Mouse (Mus musculus) neural tube, embryonic 15.5 days (tissue): ENCODE measurements at regions not wholly inside any gene's neighbourhood (a gene's known extent, or its start where the extent isn't known, plus 50 kb on each side); places are given as distances from the start of the nearest gene placed in this dataset.

ENCODE experiments used
- ATAC-seq: fragments of 200-750 bp; cut with Nextera tagmentation; 2 replicates; pipeline ENCODE4 v1.8.0; 2017; ENCODE audit warnings: mild to moderate bottlenecking, moderate TSS enrichment, moderate library complexity; ENCODE audit not compliant: low FRiP score
- H3K27ac ChIP-seq: fragments of 300-500 bp; sonication (generic); replicated peaks from 2 replicates; pipeline ENCODE4 v1.5.1; 2015; ENCODE audit warnings: mild to moderate bottlenecking, inconsistent platforms
- H3K27me3 ChIP-seq: fragments of 300-500 bp; sonication (generic); replicated peaks from 2 replicates; pipeline ENCODE4 v1.6.1; 2015; ENCODE audit warnings: inconsistent platforms
- H3K36me3 ChIP-seq: fragments of 300-500 bp; sonication (generic); 2 replicates; pipeline ENCODE4 v1.6.1; 2015; ENCODE audit warnings: inconsistent platforms
- H3K4me1 ChIP-seq: fragments of 300-500 bp; sonication (generic); 2 replicates; pipeline ENCODE4 v1.6.1; 2015; ENCODE audit warnings: inconsistent platforms
- H3K4me2 ChIP-seq: fragments of 300-500 bp; sonication (generic); 2 replicates; pipeline ENCODE4 v1.6.1; 2015; ENCODE audit warnings: inconsistent platforms, mild to moderate bottlenecking, moderate library complexity
- H3K4me3 ChIP-seq: fragments of 300-500 bp; sonication (generic); replicated peaks from 2 replicates; pipeline ENCODE4 v1.5.1; 2015; ENCODE audit warnings: mild to moderate bottlenecking, inconsistent platforms
- H3K9ac ChIP-seq: fragments of 300-500 bp; sonication (generic); replicated peaks from 2 replicates; pipeline ENCODE4 v1.6.1; 2015; ENCODE audit warnings: mild to moderate bottlenecking, inconsistent platforms
- H3K9me3 ChIP-seq: fragments of 300-500 bp; sonication (generic); replicated peaks from 2 replicates; pipeline ENCODE4 v1.6.1; 2016; ENCODE audit warnings: inconsistent platforms
- WGBS: fragments of 180-500 bp; shearing (Covaris S2); methylation state at CpG from one replicate; pipeline ENCODE4 v1.1.7; 2015; ENCODE audit warnings: mixed read lengths; 5-methylcytosine and 5-hydroxymethylcytosine counted together

DNA sequence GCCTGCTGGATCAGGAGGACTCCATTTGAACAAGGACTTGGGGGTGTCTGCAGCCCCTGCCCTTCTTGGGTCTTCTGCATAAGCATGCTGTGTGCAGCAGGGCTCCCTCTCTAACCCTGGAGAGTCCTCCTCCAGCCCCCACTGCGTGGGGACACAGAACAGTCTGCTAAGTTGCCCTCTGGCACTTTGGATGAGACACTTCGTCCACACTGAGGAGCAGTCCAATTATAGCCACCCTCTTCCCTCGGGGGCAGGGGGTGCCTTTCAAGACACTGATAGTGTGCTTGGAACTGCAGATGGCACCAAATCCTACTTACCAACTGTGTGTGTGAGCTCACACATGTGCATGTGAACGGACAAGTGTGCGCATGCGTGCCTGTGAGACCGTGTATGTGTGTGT lies 65.9 kb upstream of the Slc45a1 start:
- Histone ChIP-seq H3K4me2 (no peak overlapping the region), H3K9ac (no peak overlapping the region), H3K4me3 (no peak overlapping the region), H3K27ac (no peak overlapping the region), H3K27me3 (no peaks in the 10 kb centered on the region), H3K4me1 (peaks cover 22% of the 10 kb centered on the region; the same call in 1 of the 2 replicates), H3K36me3 (no peaks in the 10 kb centered on the region), H3K9me3 (no peaks in the 10 kb centered on the region)
- WGBS = 76% methylated on average over 7 of the region's 7 CpGs
- ATAC-seq = no peak

DNA sequence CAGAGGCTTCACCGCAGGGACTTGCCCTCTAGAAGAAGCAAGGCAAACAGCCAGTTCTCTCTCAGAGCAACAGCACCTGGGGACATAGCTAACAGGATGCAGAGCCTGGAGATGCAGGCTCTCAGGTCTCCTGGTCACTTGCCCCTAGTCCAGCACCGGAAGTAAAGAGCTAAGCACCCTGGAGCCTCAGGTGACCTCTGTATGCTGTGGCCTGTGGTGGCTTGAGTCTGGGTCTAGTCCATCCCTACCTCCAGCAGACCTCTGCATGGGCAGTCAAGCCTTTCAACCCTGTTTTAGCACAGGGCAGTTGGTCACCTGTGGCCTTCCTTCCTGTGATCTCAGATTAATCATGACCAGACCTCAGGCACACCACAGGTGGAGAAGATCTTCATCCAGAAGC lies 63.1 kb upstream of the Slc45a1 start:
- no peak overlapping the region for H3K27ac ChIP-seq
- H3K36me3 ChIP-seq = no peaks in the 10 kb centered on the region
- 98% methylated on average over 2 of the region's 2 CpGs for WGBS
- H3K27me3 ChIP-seq = no peaks in the 10 kb centered on the region
- H3K4me2 ChIP-seq = no peak overlapping the region
- H3K9ac ChIP-seq = no peak overlapping the region
- H3K4me3 ChIP-seq = no peak overlapping the region
- H3K4me1 ChIP-seq = peaks cover 14% of the 10 kb centered on the region; the same call in 1 of the 2 replicates
- H3K9me3 ChIP-seq = no peaks in the 10 kb centered on the region
- no peak for ATAC-seq

GRCm38 (mm10) chr4:150713291-150713690 lies 61.3 kb upstream of the Slc45a1 start:
- Histone ChIP-seq H3K27ac (no peak overlapping the region), H3K9ac (no peak overlapping the region), H3K9me3 (no peaks in the 10 kb centered on the region), H3K4me2 (no peak overlapping the region), H3K4me3 (no peak overlapping the region), H3K36me3 (no peaks in the 10 kb centered on the region), H3K4me1 (peaks cover 26% of the 10 kb centered on the region), H3K27me3 (no peaks in the 10 kb centered on the region)
- ATAC-seq = no peak
- WGBS = 47% methylated on average over 5 of the region's 5 CpGs

GRCm38 (mm10) chr4:150712856-150713255 lies 60.9 kb upstream of the Slc45a1 start:
- Histone ChIP-seq H3K4me3 (no peak overlapping the region), H3K27me3 (no peaks in the 10 kb centered on the region), H3K9ac (no peak overlapping the region), H3K36me3 (no peaks in the 10 kb centered on the region), H3K9me3 (no peaks in the 10 kb centered on the region), H3K27ac (no peak overlapping the region), H3K4me2 (no peak overlapping the region), H3K4me1 (peaks cover 29% of the 10 kb centered on the region)
- 78% methylated on average over 10 of the region's 10 CpGs for WGBS
- no peak for ATAC-seq

- H3K4me3 ChIP-seq = no peak overlapping the region
- 91% methylated on average over 6 of the region's 6 CpGs for WGBS
- H3K36me3 ChIP-seq = no peaks in the 10 kb centered on the region
- H3K4me2 ChIP-seq = no peak overlapping the region
- no peak for ATAC-seq
- no peaks in the 10 kb centered on the region for H3K27me3 ChIP-seq
- H3K9ac ChIP-seq = no peak overlapping the region
- H3K9me3 ChIP-seq = no peaks in the 10 kb centered on the region
- H3K27ac ChIP-seq = no peak overlapping the region
- peaks cover 25% of the 10 kb centered on the region for H3K4me1 ChIP-seq
These were observed 59.7 kb upstream of the Slc45a1 start for GRCm38 (mm10) chr4:150711646-150712045.

GRCm38 (mm10) chr4:150709391-150710130 lies 57.6 kb upstream of the Slc45a1 start:
- H3K36me3 ChIP-seq = no peaks in the 10 kb centered on the region
- H3K4me2 ChIP-seq = no peak overlapping the region
- no peak for ATAC-seq
- peaks cover 25% of the 10 kb centered on the region for H3K4me1 ChIP-seq
- no peak overlapping the region for H3K4me3 ChIP-seq
- 39% methylated on average over 11 of the region's 11 CpGs for WGBS
- H3K9ac ChIP-seq = no peak overlapping the region
- H3K27me3 ChIP-seq = no peaks in the 10 kb centered on the region
- no peaks in the 10 kb centered on the region for H3K9me3 ChIP-seq
- H3K27ac ChIP-seq = no peak overlapping the region

DNA sequence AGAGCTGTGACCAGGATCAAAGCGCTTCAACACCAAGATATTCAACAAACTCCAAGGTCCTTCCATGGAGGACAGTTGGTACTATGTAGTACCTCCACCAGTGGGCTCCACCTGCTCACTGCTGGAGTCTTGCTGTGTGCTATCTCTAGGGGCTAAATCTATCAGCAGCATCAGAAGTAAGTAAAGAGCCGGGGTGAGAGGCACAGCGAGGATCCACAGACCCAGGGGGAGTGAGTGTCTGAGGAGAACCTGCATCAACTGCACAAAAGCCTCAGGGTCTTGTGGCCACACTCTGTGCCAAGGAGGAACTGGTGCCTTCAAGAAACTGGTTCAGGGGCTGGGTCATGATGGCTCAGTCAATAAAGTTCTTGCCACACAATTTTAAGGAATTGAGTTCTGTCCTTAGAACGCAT lies 56.6 kb upstream of the Slc45a1 start:
- WGBS = 73% methylated on average over 4 of the region's 4 CpGs
- H3K4me1 ChIP-seq = peaks cover 24% of the 10 kb centered on the region
- no peak overlapping the region for H3K4me2 ChIP-seq
- no peak for ATAC-seq
- no peaks in the 10 kb centered on the region for H3K36me3 ChIP-seq
- no peak overlapping the region for H3K9ac ChIP-seq
- no peaks in the 10 kb centered on the region for H3K27me3 ChIP-seq
- no peaks in the 10 kb centered on the region for H3K9me3 ChIP-seq
- no peak overlapping the region for H3K4me3 ChIP-seq
- peak overlapping the region; percentile 56; the same call in 1 of the 2 replicates for H3K27ac ChIP-seq

- Histone ChIP-seq H3K9me3 (no peaks in the 10 kb centered on the region), H3K27me3 (no peaks in the 10 kb centered on the region), H3K27ac (peak overlapping the region; percentile 56), H3K4me1 (peaks cover 21% of the 10 kb centered on the region), H3K36me3 (no peaks in the 10 kb centered on the region), H3K9ac (no peak overlapping the region), H3K4me3 (no peak overlapping the region), H3K4me2 (no peak overlapping the region)
- 55% methylated on average over 20 of the region's 20 CpGs for WGBS
- no peak; the same call in 1 of the 2 replicates for ATAC-seq
These were observed 56.0 kb upstream of the Slc45a1 start for GRCm38 (mm10) chr4:150707725-150708571.

- peaks cover 21% of the 10 kb centered on the region for H3K4me1 ChIP-seq
- no peak for ATAC-seq
- H3K27ac ChIP-seq = peak overlapping the region; percentile 56
These were observed 55.1 kb upstream of the Slc45a1 start for GRCm38 (mm10) chr4:150706793-150707724.

GRCm38 (mm10) chr4:150706291-150706690 lies 54.3 kb upstream of the Slc45a1 start:
- no peak overlapping the region for H3K4me2 ChIP-seq

More at GRCm38 (mm10) chr4:150706793-150707724, 55.1 kb upstream of the Slc45a1 start:
- Histone ChIP-seq H3K4me3 (no peak overlapping the region), H3K4me2 (no peak overlapping the region), H3K36me3 (no peaks in the 10 kb centered on the region), H3K9me3 (no peaks in the 10 kb centered on the region), H3K27me3 (no peaks in the 10 kb centered on the region), H3K9ac (no peak overlapping the region)
- WGBS = 67% methylated on average over 19 of the region's 19 CpGs

DNA sequence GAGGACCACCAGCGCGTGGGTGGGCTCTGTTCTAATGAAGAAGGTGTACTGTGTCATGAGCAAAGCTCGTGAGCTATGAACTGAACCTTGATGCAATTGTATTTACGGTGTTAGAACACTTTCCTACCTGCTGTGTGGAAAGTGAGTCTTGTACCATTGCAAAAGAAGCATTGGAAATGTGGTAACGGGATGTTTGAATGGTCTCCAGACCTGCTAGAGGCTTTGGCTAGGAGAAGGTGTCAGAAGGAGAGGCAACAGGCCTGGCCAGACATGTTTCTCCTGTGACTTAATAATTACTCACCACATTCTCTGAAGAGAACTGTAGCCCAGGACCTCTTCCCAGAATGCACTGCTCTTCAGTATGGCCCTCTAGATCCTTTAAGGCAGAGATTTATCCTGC lies 51.3 kb upstream of the Slc45a1 start:
- H3K27ac ChIP-seq = no peak overlapping the region
- 94% methylated on average over 5 of the region's 5 CpGs for WGBS
- ATAC-seq = no peak
- H3K9ac ChIP-seq = no peak overlapping the region
- H3K9me3 ChIP-seq = no peaks in the 10 kb centered on the region
- H3K4me2 ChIP-seq = no peak overlapping the region
- no peak overlapping the region for H3K4me3 ChIP-seq
- H3K36me3 ChIP-seq = no peaks in the 10 kb centered on the region
- peaks cover 9% of the 10 kb centered on the region for H3K4me1 ChIP-seq
- H3K27me3 ChIP-seq = no peaks in the 10 kb centered on the region

More at GRCm38 (mm10) chr4:150706291-150706690, 54.3 kb upstream of the Slc45a1 start:
- no peaks in the 10 kb centered on the region for H3K36me3 ChIP-seq
- peaks cover 21% of the 10 kb centered on the region for H3K4me1 ChIP-seq
- no peak for ATAC-seq
- no peaks in the 10 kb centered on the region for H3K27me3 ChIP-seq
- no peaks in the 10 kb centered on the region for H3K9me3 ChIP-seq
- 97% methylated on average over 7 of the region's 7 CpGs for WGBS
- H3K4me3 ChIP-seq = no peak overlapping the region
- no peak overlapping the region for H3K27ac ChIP-seq
- H3K9ac ChIP-seq = no peak overlapping the region
